Mouse (Mus musculus) megakaryocyte, embryonic 14.5 days (primary cell): Measurements from ENCODE around the gene Rab3ip.

Experiments
- FLI1 ChIP-seq: IDR thresholded peaks from 2 replicates; pipeline ENCODE4 v1.6.1; 2012; ENCODE audit warnings: low read length, inconsistent platforms, mixed read lengths
- GATA1 ChIP-seq: IDR thresholded peaks from 3 replicates; pipeline ENCODE4 v1.6.1; 2012; ENCODE audit warnings: mixed read lengths, low read length, inconsistent platforms, borderline replicate concordance

GRCm38 (mm10) chr10:116890587-116890986 lies 60.0 kb downstream of the Rab3ip start:
- no peak for TF ChIP-seq GATA1
- no peak for TF ChIP-seq FLI1
